Mouse (Mus musculus) embryonic facial prominence, embryonic 10.5 days (tissue): ENCODE data around the gene Kalrn. TPM values are rescaled to one million over a fixed set of nuclear protein-coding genes. Genes with fewer than 3 reads are reported as not detected.

Experiments used
- DNase-seq: peaks from one replicate; pipeline ENCODE4 v3.0.0-alpha.2; 2017; ENCODE audit warnings: low spot score
- H3K27ac ChIP-seq: fragments of 300-500 bp; sonication (generic); replicated peaks from 2 replicates; pipeline ENCODE4 v1.5.1; 2016; ENCODE audit warnings: mild to moderate bottlenecking
- H3K27me3 ChIP-seq: fragments of 300-500 bp; sonication (generic); replicated peaks from 2 replicates; pipeline ENCODE4 v1.6.1; 2016; ENCODE audit warnings: low read depth, mild to moderate bottlenecking; ENCODE audit not compliant: poor library complexity, severe bottlenecking
- H3K36me3 ChIP-seq: fragments of 300-500 bp; sonication (generic); replicated peaks from 2 replicates; pipeline ENCODE4 v1.6.1; 2016; ENCODE audit warnings: mild to moderate bottlenecking, moderate library complexity
- H3K4me1 ChIP-seq: fragments of 300-500 bp; sonication (generic); 2 replicates; pipeline ENCODE4 v1.6.1; 2016
- H3K4me3 ChIP-seq: fragments of 300-500 bp; sonication (generic); 2 replicates; pipeline ENCODE4 v1.5.1; 2016; ENCODE audit warnings: mild to moderate bottlenecking, moderate library complexity
- H3K9me3 ChIP-seq: fragments of 300-500 bp; sonication (generic); 2 replicates; pipeline ENCODE4 v1.6.1; 2016; ENCODE audit warnings: mild to moderate bottlenecking
- WGBS: fragments of 180-500 bp; shearing (Covaris S2); methylation state at CpG from one replicate; pipeline ENCODE4 v1.1.7; 2016; 5-methylcytosine and 5-hydroxymethylcytosine counted together
- polyA plus RNA-seq: library from polyadenylated mRNA; unstranded; fragments of >200 nt; fragmentation: Nextera tagmentation; extraction: Ambion mirVana; gene quantifications from 2 replicates; pipeline ENCODE4 v1.2.1, GENCODE M21; 2016

The Kalrn gene
- polyA plus RNA-seq, 1 experiment from 2014 or later = 14.8 TPM

GRCm38 (mm10) chr16:33923758-33924157, 649.6 kb downstream of the Kalrn start:
- H3K9me3 ChIP-seq = no peaks in the 10 kb centered on the region
- no peaks in the 10 kb centered on the region for H3K27me3 ChIP-seq
- peaks cover 32% of the 10 kb centered on the region for H3K4me1 ChIP-seq
- DNase-seq = no peak
- peaks cover 57% of the 10 kb centered on the region for H3K36me3 ChIP-seq
- no peak overlapping the region for H3K27ac ChIP-seq
- no peak overlapping the region for H3K4me3 ChIP-seq
- WGBS = 92% methylated on average over 8 of the region's 8 CpGs

GRCm38 (mm10) chr16:33923001-33923316, 650.4 kb downstream of the Kalrn start:
- Histone ChIP-seq H3K36me3 (peaks cover 58% of the 10 kb centered on the region), H3K4me1 (peaks cover 34% of the 10 kb centered on the region), H3K9me3 (no peaks in the 10 kb centered on the region), H3K27ac (peak overlapping the region; percentile 80), H3K4me3 (no peak overlapping the region), H3K27me3 (no peaks in the 10 kb centered on the region)
- DNase-seq = no peak
- WGBS = 74% methylated on average over 5 of the region's 5 CpGs

GRCm38 (mm10) chr16:33922111-33923000, 651.0 kb downstream of the Kalrn start:
- peak; percentile 47 for DNase-seq
- H3K9me3 ChIP-seq = no peaks in the 10 kb centered on the region
- WGBS = 44% methylated on average over 18 of the region's 18 CpGs
- H3K27ac ChIP-seq = peak overlapping the region; percentile 80
- peaks cover 40% of the 10 kb centered on the region for H3K4me1 ChIP-seq
- H3K36me3 ChIP-seq = peaks cover 64% of the 10 kb centered on the region
- no peak overlapping the region for H3K4me3 ChIP-seq
- no peaks in the 10 kb centered on the region for H3K27me3 ChIP-seq

DNA sequence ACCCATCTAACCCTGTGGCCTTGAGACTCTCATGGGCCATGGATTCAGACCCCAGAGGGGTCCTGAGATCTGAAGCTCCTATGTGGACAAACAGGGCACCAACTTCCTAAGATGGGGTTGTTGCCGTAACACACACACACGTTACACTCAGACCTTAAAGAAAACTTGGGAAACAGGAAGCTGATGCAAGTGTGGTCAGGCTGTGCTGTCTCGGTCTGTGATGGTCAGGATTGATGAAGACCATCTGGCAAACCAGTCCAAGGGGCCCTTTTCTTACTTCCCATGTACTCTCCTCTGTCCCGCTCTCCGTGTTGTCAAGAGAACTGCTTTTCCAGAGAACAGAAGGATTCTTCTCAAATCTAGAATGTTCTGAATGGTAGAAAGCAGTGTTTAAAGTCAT, 651.8 kb downstream of the Kalrn start:
- H3K27me3 ChIP-seq = no peaks in the 10 kb centered on the region
- DNase-seq = no peak
- H3K9me3 ChIP-seq = no peaks in the 10 kb centered on the region
- H3K4me3 ChIP-seq = no peak overlapping the region
- H3K27ac ChIP-seq = peak overlapping the region; percentile 80
- 66% methylated on average over 5 of the region's 5 CpGs for WGBS
- peaks cover 49% of the 10 kb centered on the region for H3K4me1 ChIP-seq
- peaks cover 69% of the 10 kb centered on the region for H3K36me3 ChIP-seq

Other genes starting within 250 kb of the Kalrn start
- gene Ropn1, start 76.4 kb upstream of the Kalrn start, polyA plus RNA-seq = not detected in 2 replicates
- gene Ccdc14, start 117.1 kb upstream of the Kalrn start, polyA plus RNA-seq = 11.1 and 12.2 TPM in 2 replicates
- gene Mylk, start 171.7 kb upstream of the Kalrn start, polyA plus RNA-seq = 3.0 and 3.5 TPM in 2 replicates